Mouse (Mus musculus) embryonic facial prominence, embryonic 11.5 days (tissue): ENCODE results near the gene Naaladl2. TPM values are rescaled to one million over a fixed set of nuclear protein-coding genes. Genes with fewer than 3 reads are reported as not detected.
A peak's percentile ranks its signal among the peaks of the same experiment; 100 is the strongest.

ENCODE experiments used
- ATAC-seq: fragments of 200-750 bp; cut with Nextera tagmentation; replicated peaks from 2 replicates; pipeline ENCODE4 v1.8.0; 2017; ENCODE audit warnings: low read depth; ENCODE audit not compliant: insufficient number of reproducible peaks, low FRiP score, low TSS enrichment
- DNase-seq: peaks from one replicate; pipeline ENCODE4 v3.0.0-alpha.2; 2015; ENCODE audit warnings: low spot score
- H3K27ac ChIP-seq: fragments of 300-500 bp; sonication (generic); replicated peaks from 2 replicates; pipeline ENCODE4 v1.5.1; 2014; ENCODE audit warnings: mild to moderate bottlenecking, low read depth, low read length, control low read depth
- H3K27me3 ChIP-seq: fragments of 300-500 bp; sonication (generic); 2 replicates; pipeline ENCODE4 v1.6.1; 2014; ENCODE audit warnings: mild to moderate bottlenecking, low read length, moderate library complexity, mixed read lengths; ENCODE audit not compliant: control insufficient read depth, insufficient read depth
- H3K36me3 ChIP-seq: fragments of 300-500 bp; sonication (generic); replicated peaks from 2 replicates; pipeline ENCODE4 v1.6.1; 2014; ENCODE audit warnings: low read depth, mild to moderate bottlenecking, low read length, moderate library complexity, mixed read lengths; ENCODE audit not compliant: control insufficient read depth, insufficient read depth
- H3K4me1 ChIP-seq: fragments of 300-500 bp; sonication (generic); 2 replicates; pipeline ENCODE4 v1.6.1; 2014; ENCODE audit warnings: low read length, mixed read lengths; ENCODE audit not compliant: control insufficient read depth, insufficient read depth
- H3K4me2 ChIP-seq: fragments of 300-500 bp; sonication (generic); 2 replicates; pipeline ENCODE4 v1.6.1; 2014; ENCODE audit warnings: low read depth, mild to moderate bottlenecking, control low read depth, low read length, moderate library complexity
- H3K4me3 ChIP-seq: fragments of 300-500 bp; sonication (generic); 2 replicates; pipeline ENCODE4 v1.5.1; 2014; ENCODE audit warnings: low read depth, low read length, control low read depth
- H3K9ac ChIP-seq: fragments of 300-500 bp; sonication (generic); replicated peaks from 2 replicates; pipeline ENCODE4 v1.6.1; 2014; ENCODE audit warnings: mild to moderate bottlenecking, control low read depth, low read length
- H3K9me3 ChIP-seq: fragments of 300-500 bp; sonication (generic); replicated peaks from 2 replicates; pipeline ENCODE4 v1.6.1; 2016; ENCODE audit warnings: mild to moderate bottlenecking, low read length, inconsistent platforms, mixed read lengths; ENCODE audit not compliant: control insufficient read depth
- WGBS: fragments of 180-500 bp; shearing (Covaris S2); extraction: QIAGEN DNeasy Blood & Tissue Kit; methylation state at CpG from one replicate; pipeline ENCODE4 v1.1.7; 2014; 5-methylcytosine and 5-hydroxymethylcytosine counted together
- polyA plus RNA-seq: library from polyadenylated mRNA; unstranded; fragments of >200 nt; fragmentation: Nextera tagmentation; extraction: Ambion mirVana; gene quantifications from 2 replicates; pipeline ENCODE4 v1.2.1, GENCODE M21; 2014

Gene Naaladl2
- polyA plus RNA-seq, 1 experiment from 2014 or later, result 0.49 TPM

DNA sequence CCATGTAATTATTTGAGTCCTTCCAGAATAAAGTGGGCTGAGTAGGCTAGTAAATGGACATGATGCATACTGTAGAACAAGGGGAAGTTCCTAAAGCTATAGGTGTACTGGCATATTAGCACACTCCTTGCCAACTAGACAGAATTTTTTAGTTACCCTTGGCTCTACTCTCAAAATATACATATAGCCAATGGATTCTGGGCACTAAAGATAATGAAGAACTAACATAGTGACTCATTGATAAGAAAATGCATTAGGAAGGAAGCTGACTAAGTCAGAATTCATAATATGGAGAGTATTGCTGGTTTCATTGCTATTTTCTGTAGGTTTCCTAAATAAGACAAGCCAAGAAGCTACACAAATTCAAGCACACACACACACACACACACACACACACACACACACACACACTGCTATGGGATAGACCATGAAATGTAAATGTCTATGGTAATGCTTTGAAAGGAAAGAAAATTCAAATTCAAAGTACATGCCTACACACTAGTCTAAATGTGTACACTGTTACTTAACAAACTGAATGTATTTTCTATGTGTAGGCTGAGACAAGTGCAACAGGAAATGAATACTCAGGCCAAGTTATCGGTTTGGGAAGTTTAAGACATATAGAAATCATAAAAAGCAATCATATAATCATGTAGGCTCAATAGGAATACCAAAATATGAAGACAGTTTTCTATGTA is 356.5 kb downstream of the Naaladl2 start:
- H3K9me3 ChIP-seq, result no peaks in the 10 kb centered on the region
- WGBS, result 90% methylated on average over 1 of the region's 1 CpGs
- no peaks in the 10 kb centered on the region for H3K36me3 ChIP-seq
- no peak overlapping the region for H3K27ac ChIP-seq
- no peak overlapping the region for H3K9ac ChIP-seq
- H3K4me2 ChIP-seq, result no peak overlapping the region
- H3K27me3 ChIP-seq, result no peaks in the 10 kb centered on the region
- DNase-seq (no peak), ATAC-seq (no peak)
- no peaks in the 10 kb centered on the region for H3K4me1 ChIP-seq
- no peak overlapping the region for H3K4me3 ChIP-seq

DNA sequence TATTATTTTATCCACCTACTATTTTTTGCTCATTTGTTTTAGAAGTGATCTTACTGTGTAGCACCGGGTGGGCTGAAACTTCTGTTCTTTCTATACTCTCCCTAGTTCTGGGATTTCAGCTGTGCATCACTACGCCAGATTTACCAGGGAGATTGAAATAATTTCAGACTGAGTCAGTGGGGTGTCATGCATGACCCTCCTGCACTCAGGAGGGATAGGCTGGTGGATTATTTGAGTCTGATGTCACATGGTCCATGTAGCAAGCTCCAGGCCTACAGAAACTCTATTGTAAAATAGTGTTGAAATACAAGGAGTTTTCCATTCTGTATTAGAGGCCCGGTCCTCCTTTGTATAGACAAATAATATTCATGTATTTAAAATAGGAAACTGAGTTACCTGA is 360.0 kb downstream of the Naaladl2 start:
- WGBS, result 90% methylated on average over 3 of the region's 3 CpGs
- DNase-seq, result no peak

DNA sequence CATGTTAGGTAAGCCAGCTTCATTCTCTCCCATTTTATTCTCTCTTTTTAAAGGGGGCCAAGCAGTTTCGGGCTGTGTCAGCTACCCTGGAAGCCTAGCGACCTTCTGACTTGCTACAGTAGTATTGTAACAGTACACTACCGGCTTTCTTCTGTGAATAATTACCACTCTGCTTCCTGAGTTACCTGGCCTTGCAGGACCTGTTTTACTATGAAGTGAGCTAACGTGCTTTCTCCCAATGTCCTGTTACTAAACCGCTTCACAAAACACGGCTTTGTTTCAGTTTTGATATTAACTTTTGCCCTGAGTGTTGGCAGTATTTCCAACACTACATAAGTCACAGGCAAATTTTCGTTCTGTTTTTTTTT is 360.6 kb downstream of the Naaladl2 start:
- Histone ChIP-seq H3K4me2 (no peak overlapping the region), H3K9me3 (no peaks in the 10 kb centered on the region), H3K27ac (no peak overlapping the region), H3K9ac (no peak overlapping the region), H3K4me3 (no peak overlapping the region), H3K36me3 (no peaks in the 10 kb centered on the region), H3K4me1 (no peaks in the 10 kb centered on the region), H3K27me3 (no peaks in the 10 kb centered on the region)
- peak; percentile 13 for DNase-seq
- WGBS, result 54% methylated on average over 7 of the region's 7 CpGs
- no peak for ATAC-seq

More for the DNA sequence above, 360.0 kb downstream of the Naaladl2 start:
- H3K27me3 ChIP-seq, result no peaks in the 10 kb centered on the region
- no peak overlapping the region for H3K27ac ChIP-seq
- no peak overlapping the region for H3K4me3 ChIP-seq
- H3K9me3 ChIP-seq, result no peaks in the 10 kb centered on the region
- no peak for ATAC-seq
- H3K4me2 ChIP-seq, result no peak overlapping the region
- H3K4me1 ChIP-seq, result no peaks in the 10 kb centered on the region
- H3K9ac ChIP-seq, result no peak overlapping the region
- H3K36me3 ChIP-seq, result no peaks in the 10 kb centered on the region

DNA sequence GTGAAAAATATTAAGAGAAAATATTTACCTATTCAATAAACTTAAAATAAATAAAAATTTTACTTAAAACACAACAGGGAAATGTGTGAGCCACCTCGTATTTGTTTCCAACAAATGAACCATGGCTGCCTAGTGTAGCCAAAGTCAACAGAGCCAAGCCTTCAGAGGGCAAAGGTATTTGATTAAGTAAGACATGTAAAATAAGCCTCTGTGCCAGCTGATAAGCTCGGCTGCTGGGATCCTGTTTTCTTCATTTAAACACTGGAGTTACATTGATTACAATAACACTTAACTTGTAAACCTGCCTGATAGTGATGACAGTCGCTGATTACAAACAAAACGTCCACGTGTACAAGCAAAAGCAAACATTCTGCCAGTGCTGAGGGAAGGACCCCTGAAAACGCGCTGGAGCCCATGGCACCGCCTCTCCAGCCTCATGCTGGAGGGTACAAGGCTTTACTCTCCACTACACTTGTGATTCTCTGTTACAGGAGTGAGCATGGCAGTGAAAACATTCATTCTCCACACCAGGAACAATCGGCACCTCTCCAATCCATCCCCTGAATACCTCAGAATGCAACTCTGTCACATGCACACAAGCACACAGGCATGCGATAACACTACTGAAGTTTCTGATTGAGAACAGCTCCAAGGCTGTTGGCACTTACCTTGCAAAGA is 361.1 kb downstream of the Naaladl2 start:
- Histone ChIP-seq H3K9ac (no peak overlapping the region), H3K4me3 (no peak overlapping the region), H3K27me3 (no peaks in the 10 kb centered on the region), H3K27ac (no peak overlapping the region), H3K36me3 (no peaks in the 10 kb centered on the region), H3K9me3 (no peaks in the 10 kb centered on the region), H3K4me1 (no peaks in the 10 kb centered on the region), H3K4me2 (no peak overlapping the region)
- DNase-seq (no peak), ATAC-seq (0 out of 2 replicates have a peak, but pooled peaks have one; percentile 52)
- 53% methylated on average over 10 of the region's 10 CpGs for WGBS

DNA sequence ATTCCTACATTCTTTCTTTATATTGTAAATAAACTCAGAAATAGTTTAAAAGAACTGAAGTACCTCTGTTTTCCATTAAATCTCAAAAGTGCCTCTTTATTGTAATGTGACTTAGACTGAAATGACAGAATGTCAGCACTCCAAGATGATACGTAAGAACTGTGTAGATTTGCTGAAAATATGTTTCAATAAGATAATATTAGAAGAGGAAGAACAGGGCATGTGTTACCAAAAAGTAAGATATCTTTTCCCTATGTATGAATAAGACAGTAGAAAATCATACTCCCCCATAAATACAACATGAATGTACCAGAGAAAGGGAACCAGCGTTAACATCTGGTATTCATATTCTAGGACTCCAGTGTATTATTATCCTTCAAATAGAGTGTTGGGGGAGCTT is 362.4 kb downstream of the Naaladl2 start:
- Histone ChIP-seq H3K27ac (no peak overlapping the region), H3K36me3 (no peaks in the 10 kb centered on the region), H3K9ac (no peak overlapping the region), H3K4me3 (no peak overlapping the region), H3K27me3 (no peaks in the 10 kb centered on the region), H3K4me1 (no peaks in the 10 kb centered on the region), H3K4me2 (no peak overlapping the region), H3K9me3 (no peaks in the 10 kb centered on the region)
- 76% methylated on average over 2 of the region's 2 CpGs for WGBS
- ATAC-seq, result no peak
- no peak for DNase-seq

DNA sequence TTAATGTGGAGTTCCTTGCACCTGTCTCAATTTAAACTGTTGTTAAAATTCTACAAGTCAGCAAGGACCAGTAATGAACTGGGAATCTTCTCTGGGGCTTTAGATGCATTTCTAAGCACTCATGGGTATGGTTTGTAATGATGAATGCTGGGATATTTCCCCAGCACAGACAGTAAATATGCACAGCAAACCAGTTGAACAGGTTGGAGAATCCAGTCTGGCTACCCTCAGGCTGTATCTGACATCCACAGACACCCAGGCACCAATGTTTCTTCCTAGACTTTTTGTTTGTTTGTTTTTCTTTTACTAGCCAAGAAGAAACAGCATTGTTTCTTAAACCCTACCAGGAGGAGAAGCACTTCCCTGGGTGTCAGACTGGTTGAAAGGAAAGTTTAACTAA is 365.6 kb downstream of the Naaladl2 start:
- H3K9me3 ChIP-seq, result no peaks in the 10 kb centered on the region
- H3K9ac ChIP-seq, result no peak overlapping the region
- H3K4me1 ChIP-seq, result no peaks in the 10 kb centered on the region
- no peak overlapping the region for H3K27ac ChIP-seq
- H3K27me3 ChIP-seq, result no peaks in the 10 kb centered on the region
- H3K4me3 ChIP-seq, result no peak overlapping the region
- no peak for DNase-seq
- H3K4me2 ChIP-seq, result no peak overlapping the region
- H3K36me3 ChIP-seq, result no peaks in the 10 kb centered on the region
- no peak for ATAC-seq

DNA sequence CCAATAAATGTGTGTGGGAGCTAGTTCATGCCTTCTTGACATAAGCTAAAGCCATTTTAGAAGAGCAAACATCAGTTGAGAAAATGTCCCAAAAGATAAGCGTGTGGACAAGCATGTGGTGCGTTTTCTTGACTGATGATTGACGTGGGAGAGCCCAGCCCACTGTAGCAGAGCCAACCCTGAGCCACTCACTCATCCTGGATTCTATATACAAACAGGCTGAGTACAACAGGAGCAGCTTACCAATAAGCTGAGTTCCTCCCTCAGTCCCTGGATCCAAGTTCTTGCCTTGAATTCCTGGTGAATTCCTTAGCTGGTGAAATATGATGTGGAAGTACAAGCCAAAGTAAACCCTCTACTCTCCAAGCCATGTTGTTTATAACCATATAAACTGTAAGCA is 395.0 kb downstream of the Naaladl2 start:
- no peaks in the 10 kb centered on the region for H3K4me1 ChIP-seq

DNA sequence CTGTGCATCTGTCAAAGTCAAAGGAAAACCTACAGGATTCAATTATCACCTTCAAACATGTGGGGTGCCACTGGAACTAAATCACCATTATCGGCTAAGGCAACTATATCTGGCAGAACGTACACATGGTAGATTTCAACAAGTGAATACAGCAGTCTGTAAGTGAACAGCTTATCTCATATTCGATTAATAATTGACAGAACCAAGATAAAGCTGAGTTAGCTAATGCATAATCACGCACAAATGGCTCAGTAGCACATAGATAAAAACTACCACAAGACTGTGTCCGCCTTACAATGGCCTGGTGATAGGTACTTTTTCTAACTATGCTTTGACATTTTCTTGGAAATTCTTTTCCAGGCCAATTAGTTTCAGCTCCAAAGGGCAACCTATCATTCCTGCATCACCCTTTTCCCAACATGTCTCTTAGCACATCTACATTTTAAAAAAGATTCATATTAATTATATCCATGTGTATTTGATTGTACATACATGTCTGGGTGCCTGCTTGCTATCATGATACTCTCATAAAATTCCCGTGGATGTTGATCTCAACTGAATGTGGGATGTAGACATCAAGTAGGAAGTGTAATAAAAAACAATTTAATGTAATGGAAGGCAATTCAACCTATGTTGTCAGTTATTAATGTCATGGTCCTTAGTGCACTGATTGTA is 396.7 kb downstream of the Naaladl2 start:
- ATAC-seq (no peak), DNase-seq (no peak)
- no peak overlapping the region for H3K4me2 ChIP-seq
- H3K27ac ChIP-seq, result no peak overlapping the region
- H3K27me3 ChIP-seq, result no peaks in the 10 kb centered on the region
- no peaks in the 10 kb centered on the region for H3K4me1 ChIP-seq
- H3K36me3 ChIP-seq, result no peaks in the 10 kb centered on the region
- no peaks in the 10 kb centered on the region for H3K9me3 ChIP-seq
- H3K4me3 ChIP-seq, result no peak overlapping the region
- 85% methylated on average over 6 of the region's 6 CpGs for WGBS
- H3K9ac ChIP-seq, result no peak overlapping the region

More for the DNA sequence above, 395.0 kb downstream of the Naaladl2 start:
- Histone ChIP-seq H3K27ac (no peak overlapping the region), H3K4me2 (no peak overlapping the region), H3K9me3 (no peaks in the 10 kb centered on the region), H3K36me3 (no peaks in the 10 kb centered on the region), H3K9ac (no peak overlapping the region), H3K27me3 (no peaks in the 10 kb centered on the region), H3K4me3 (no peak overlapping the region)
- DNase-seq (no peak), ATAC-seq (no peak)
- 87% methylated on average over 3 of the region's 3 CpGs for WGBS
